Comparison of ENCODE assay signal across 8 mouse cellular contexts in the genomic region with DNA sequence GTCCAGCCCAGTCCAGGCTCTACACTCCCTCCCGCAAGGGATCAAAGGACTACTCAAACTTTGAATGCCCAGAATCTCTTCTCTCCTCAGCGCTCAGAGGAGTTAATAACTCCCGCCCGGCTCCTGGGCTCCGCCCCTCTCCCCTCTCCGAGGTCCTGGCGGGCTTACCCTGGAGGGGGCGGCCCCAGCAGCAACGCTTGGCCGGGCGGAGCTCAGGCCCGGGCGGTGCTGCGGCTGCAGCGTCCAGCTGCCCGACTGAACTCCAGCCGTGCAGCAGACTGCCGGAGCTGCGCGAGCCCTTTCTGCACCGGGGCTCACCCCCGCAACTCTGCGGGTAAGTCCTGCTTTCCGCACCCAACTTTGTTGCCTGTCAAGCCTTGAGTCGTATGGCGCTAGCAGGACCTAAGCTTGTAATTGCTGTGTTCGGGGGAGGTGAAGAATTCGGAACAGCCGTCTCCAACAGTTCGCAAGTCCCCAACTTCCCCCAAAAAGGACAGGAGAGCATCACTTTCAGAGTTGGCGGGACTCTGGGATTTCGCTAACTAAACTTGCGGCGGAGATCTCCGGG. TPM values are rescaled to one million over a fixed set of nuclear protein-coding genes. Genes with fewer than 3 reads are reported as not detected.
DNase-seq lines count a peak whose midpoint lies in the region; ATAC-seq and TF ChIP-seq lines count a peak whose summit lies in the region.

A gene (plus strand): TSS at position 187 of the 568 bp plus-strand sequence.

- TF ChIP-seq POLR2A in testis, adult 2 months (IDR thresholded peaks at IDR 0.05; ENCODE audit: control insufficient read depth, low read depth, low read length), result peak; percentile 38; the same call in 1 of the 2 replicates

- H3K27me3 ChIP-seq in heart, embryonic 13.5 days (replicated peaks), result no peaks in the 10 kb centered on the region
- H3K27me3 ChIP-seq in liver, embryonic 16.5 days (ENCODE audit: control insufficient read depth, insufficient read depth, low read depth, low read length), result no peaks in the 10 kb centered on the region
- H3K27me3 ChIP-seq in neural tube, embryonic 12.5 days (replicated peaks), result no peaks in the 10 kb centered on the region
- no peaks in the 10 kb centered on the region for H3K27me3 ChIP-seq in testis, adult 2 months (ENCODE audit: control insufficient read depth, insufficient read depth, low read length)

- peak within 1 kb of the TSS; percentile 91 for H3K9ac ChIP-seq in heart, embryonic 13.5 days
- H3K9ac ChIP-seq in liver, embryonic 16.5 days (ENCODE audit: low read depth, low read length), result peak within 1 kb of the TSS; percentile 79
- peak within 1 kb of the TSS; percentile 85 for H3K9ac ChIP-seq in neural tube, embryonic 12.5 days

- H3K4me2 ChIP-seq in heart, embryonic 13.5 days, result peak within 1 kb of the TSS; percentile 86
- peak within 1 kb of the TSS; percentile 94 for H3K4me2 ChIP-seq in liver, embryonic 16.5 days (ENCODE audit: low read depth, low read length)
- H3K4me2 ChIP-seq in neural tube, embryonic 12.5 days (replicated peaks), result peak within 1 kb of the TSS; percentile 74

- H3K27ac ChIP-seq in heart, embryonic 13.5 days (replicated peaks), result peak within 1 kb of the TSS; percentile 93
- peak within 1 kb of the TSS; percentile 71 for H3K27ac ChIP-seq in liver, embryonic 16.5 days (ENCODE audit: low read length)
- H3K27ac ChIP-seq in neural tube, embryonic 12.5 days, result peak within 1 kb of the TSS; percentile 87
- H3K27ac ChIP-seq in testis, adult 2 months (ENCODE audit: control insufficient read depth, insufficient read depth, low read depth, low read length), result peak within 1 kb of the TSS; percentile 80

- peak within 1 kb of the TSS; percentile 85 for H3K4me3 ChIP-seq in heart, embryonic 13.5 days
- peak within 1 kb of the TSS; percentile 85 for H3K4me3 ChIP-seq in liver, embryonic 16.5 days (ENCODE audit: low read depth, low read length)
- H3K4me3 ChIP-seq in neural tube, embryonic 12.5 days, result peak within 1 kb of the TSS; percentile 89
- H3K4me3 ChIP-seq in testis, adult 2 months (ENCODE audit: control insufficient read depth, low read depth, low read length), result peak within 1 kb of the TSS; percentile 93

- TF ChIP-seq CTCF in testis, adult 2 months (IDR thresholded peaks at IDR 0.05; ENCODE audit: control insufficient read depth, insufficient read depth, insufficient replicate concordance, low read depth, low read length), result no peak

- peak; percentile 67 for DNase-seq in CD4-positive helper T cell, adult 2 months (ENCODE audit: low read depth, low spot score)
- peak; percentile 67 for DNase-seq in brain, adult 2 months (ENCODE audit: low read depth, low spot score)
- peak; percentile 93 for DNase-seq in kidney, postnatal 10 days

- ATAC-seq in erythroblast, adult 5-6 weeks (replicated peaks; ENCODE audit: low FRiP score, poor library complexity, severe bottlenecking), result peak; percentile 72
- ATAC-seq in heart, embryonic 13.5 days (ENCODE audit: extremely low read depth, insufficient number of reproducible peaks, low FRiP score, low TSS enrichment), result peak; percentile 74
- peak; percentile 79 for ATAC-seq in liver, embryonic 16.5 days (ENCODE audit: low read depth)
- peak; percentile 57 for ATAC-seq in neural tube, embryonic 12.5 days (ENCODE audit: low FRiP score, low read depth)

- peaks cover 33% of the 10 kb centered on the region for H3K4me1 ChIP-seq in heart, embryonic 13.5 days
- H3K4me1 ChIP-seq in liver, embryonic 16.5 days (ENCODE audit: control insufficient read depth, low read depth, low read length), result peaks cover 14% of the 10 kb centered on the region
- peaks cover 17% of the 10 kb centered on the region; the same call in 1 of the 2 replicates for H3K4me1 ChIP-seq in neural tube, embryonic 12.5 days
- peaks cover 16% of the 10 kb centered on the region for H3K4me1 ChIP-seq in testis, adult 2 months (ENCODE audit: control insufficient read depth, insufficient read depth, low read length)

- H3K36me3 ChIP-seq in heart, embryonic 13.5 days, result peaks cover 21% of the 10 kb centered on the region
- H3K36me3 ChIP-seq in liver, embryonic 16.5 days (ENCODE audit: control insufficient read depth, insufficient read depth), result no peaks in the 10 kb centered on the region; the same call in 1 of the 2 replicates
- H3K36me3 ChIP-seq in neural tube, embryonic 12.5 days, result peaks cover 8% of the 10 kb centered on the region; the same call in 1 of the 2 replicates
- H3K36me3 ChIP-seq in testis, adult 2 months (ENCODE audit: control insufficient read depth, insufficient read depth, low read length), result no peaks in the 10 kb centered on the region

- no peaks in the 10 kb centered on the region for H3K9me3 ChIP-seq in heart, embryonic 13.5 days
- H3K9me3 ChIP-seq in liver, embryonic 16.5 days (replicated peaks; ENCODE audit: control insufficient read depth, low read length), result no peaks in the 10 kb centered on the region
- H3K9me3 ChIP-seq in neural tube, embryonic 12.5 days, result no peaks in the 10 kb centered on the region

- WGBS in heart, embryonic 13.5 days, result under 1% methylated on average over 35 of the region's 35 CpGs
- WGBS in liver, embryonic 16.5 days (ENCODE audit: insufficient replicate concordance), result under 1% methylated on average over 35 of the region's 35 CpGs
- under 1% methylated on average over 35 of the region's 35 CpGs for WGBS in neural tube, embryonic 12.5 days

RNA-seq across cellular contexts. Expression of the gene that starts here (rescaled TPM):
- 3.8 and 11.0 TPM in 2 replicates for total RNA-seq in erythroblast, adult 5-6 weeks (2015; ENCODE audit: low replicate concordance)
- 2.2 and 3.2 TPM in 2 replicates for total RNA-seq in erythroblast, adult 5-6 weeks (2017; ENCODE audit: low replicate concordance)
- polyA plus RNA-seq in heart, embryonic 13.5 days (2015; fragmentation: Nextera tagmentation; extraction: Ambion mirVana), result 36.0 and 37.7 TPM in 2 replicates
- polyA plus RNA-seq in liver, embryonic 16.5 days (2015; fragmentation: Nextera tagmentation; extraction: Ambion mirVana), result 5.7 and 7.2 TPM in 2 replicates
- 39.7 and 42.9 TPM in 2 replicates for polyA plus RNA-seq in neural tube, embryonic 12.5 days (2016; fragmentation: Nextera tagmentation; extraction: Ambion mirVana)
- polyA plus RNA-seq in testis, adult 2 months (2012; rRNA removed), result 6.9 and 7.2 TPM in 2 replicates

Comparison
In these comparisons a context has a peak if more than half of its experiments do, and no peak if none do; other contexts are left out.
1. Peak in every context shown above with its lines: DNase-seq, ATAC-seq, H3K4me3 ChIP-seq and H3K27ac ChIP-seq.